Mouse (Mus musculus) bone marrow macrophage, adult 2 months (primary cell): ENCODE measurements at regions not wholly inside any gene's neighbourhood (a gene's known extent, or its start where the extent isn't known, plus 50 kb on each side); places are given as distances from the start of the nearest gene placed in this dataset.

Experiments used
- CTCF ChIP-seq: IDR thresholded peaks from 2 replicates; pipeline ENCODE4 v1.5.1; 2012; ENCODE audit warnings: low read depth, mild to moderate bottlenecking, low read length, moderate library complexity
- POLR2A ChIP-seq: IDR thresholded peaks from 2 replicates; pipeline ENCODE4 v1.6.1; 2012; ENCODE audit warnings: mild to moderate bottlenecking, low read depth, low read length, borderline replicate concordance

DNA sequence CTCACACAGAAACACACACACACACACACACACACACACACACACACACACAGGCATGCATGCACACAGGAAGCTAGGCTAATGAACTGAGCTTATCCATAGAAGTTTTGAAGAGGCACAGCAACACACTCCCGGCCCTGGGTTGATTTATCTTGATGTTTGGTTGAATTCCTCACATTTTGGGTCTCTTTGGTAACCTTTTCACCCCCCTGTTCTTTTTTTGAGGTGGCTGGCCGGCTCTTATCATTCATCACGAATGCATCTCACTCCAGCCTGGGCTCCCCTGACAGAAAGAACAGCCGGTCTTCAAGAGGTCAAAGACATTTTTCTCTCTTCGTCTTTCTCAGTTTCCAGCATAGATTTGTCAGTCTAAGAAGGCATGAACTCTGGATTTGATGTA is 304.2 kb upstream of the Tbx3 start:
- no peak for TF ChIP-seq CTCF
- no peak for TF ChIP-seq POLR2A
